Mouse (Mus musculus): ENCODE measurements around the gene Cdkl4.

GRCm38 (mm10) chr17:80624979-80625378, 47.4 kb upstream of the Cdkl4 start:
- TF ChIP-seq MYC (IDR thresholded peaks at IDR 0.05; ENCODE audit: low read depth, low read length) (no peak), POLR2A (IDR thresholded peaks at IDR 0.05; ENCODE audit: control insufficient read depth in 1 of 2, insufficient read depth in 1 of 2, low read depth in 1 of 2, low read length in 2 of 2, poor library complexity in 1 of 2) (no peak)
